Mouse (Mus musculus): Measurements from ENCODE around the gene Fam13c. TPM values are rescaled to one million over a fixed set of nuclear protein-coding genes. Genes with fewer than 3 reads are reported as not detected.

Fam13c gene
- polyA plus RNA-seq, 1 experiment from 2014 or later, result 21.4 TPM

- peaks cover 3% of the 10 kb centered on the region; the same call in 1 of the 2 replicates for H3K36me3 ChIP-seq
- no peak for ATAC-seq (ENCODE audit: low FRiP score)
- no peak overlapping the region for H3K4me2 ChIP-seq
- peaks cover 16% of the 10 kb centered on the region for H3K4me1 ChIP-seq
- no peaks in the 10 kb centered on the region for H3K27me3 ChIP-seq (replicated peaks)
- no peak overlapping the region for H3K27ac ChIP-seq (replicated peaks)
- H3K9me3 ChIP-seq (replicated peaks), result no peaks in the 10 kb centered on the region
- H3K4me3 ChIP-seq (replicated peaks), result no peak overlapping the region
- WGBS, result 93% methylated on average over 15 of the region's 15 CpGs
- no peak overlapping the region for H3K9ac ChIP-seq (replicated peaks)
These were observed 64.6 kb downstream of the Fam13c start for GRCm38 (mm10) chr10:70504871-70505270.

DNA sequence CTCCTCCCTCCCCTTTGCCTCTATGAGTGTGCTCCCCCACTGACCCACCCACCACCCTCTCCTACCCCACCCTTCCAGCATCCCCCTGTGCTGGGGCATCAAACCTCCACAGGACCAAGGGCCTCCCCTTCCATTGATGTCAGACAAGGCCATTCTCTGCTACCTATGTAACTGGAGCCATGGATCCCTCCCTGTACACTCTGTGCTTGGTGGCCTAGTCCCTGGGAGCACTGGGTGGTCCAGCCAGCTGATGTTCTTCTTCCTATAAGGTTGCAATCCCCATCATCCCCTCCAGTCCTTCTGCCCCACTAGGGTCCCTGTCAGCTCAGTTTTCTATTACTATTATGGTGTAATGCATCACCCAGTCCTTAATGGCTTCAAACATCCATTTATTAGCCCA is 65.1 kb downstream of the Fam13c start:
- H3K27ac ChIP-seq (replicated peaks), result peak overlapping the region; percentile 20; the same call in 1 of the 2 replicates
- H3K36me3 ChIP-seq, result peaks cover 3% of the 10 kb centered on the region; the same call in 1 of the 2 replicates
- H3K9ac ChIP-seq (replicated peaks), result no peak overlapping the region
- peaks cover 16% of the 10 kb centered on the region for H3K4me1 ChIP-seq
- ATAC-seq (ENCODE audit: low FRiP score), result no peak
- H3K4me2 ChIP-seq, result no peak overlapping the region
- H3K9me3 ChIP-seq (replicated peaks), result no peaks in the 10 kb centered on the region
- H3K27me3 ChIP-seq (replicated peaks), result no peaks in the 10 kb centered on the region
- H3K4me3 ChIP-seq (replicated peaks), result no peak overlapping the region

GRCm38 (mm10) chr10:70505842-70506241 is 65.6 kb downstream of the Fam13c start:
- Histone ChIP-seq H3K4me3 (replicated peaks) (no peak overlapping the region), H3K36me3 (peaks cover 3% of the 10 kb centered on the region; the same call in 1 of the 2 replicates), H3K4me2 (no peak overlapping the region), H3K27me3 (replicated peaks) (no peaks in the 10 kb centered on the region), H3K27ac (replicated peaks) (peak overlapping the region; percentile 20), H3K4me1 (peaks cover 16% of the 10 kb centered on the region), H3K9me3 (replicated peaks) (no peaks in the 10 kb centered on the region), H3K9ac (replicated peaks) (no peak overlapping the region)
- WGBS, result 40% methylated on average over 5 of the region's 5 CpGs
- ATAC-seq (ENCODE audit: low FRiP score), result no peak

GRCm38 (mm10) chr10:70506499-70507168 is 66.4 kb downstream of the Fam13c start:
- no peaks in the 10 kb centered on the region for H3K9me3 ChIP-seq (replicated peaks)
- no peak overlapping the region for H3K27ac ChIP-seq (replicated peaks)
- 59% methylated on average over 15 of the region's 15 CpGs for WGBS
- H3K9ac ChIP-seq (replicated peaks), result no peak overlapping the region
- peaks cover 3% of the 10 kb centered on the region; the same call in 1 of the 2 replicates for H3K36me3 ChIP-seq
- peaks cover 16% of the 10 kb centered on the region for H3K4me1 ChIP-seq
- H3K4me2 ChIP-seq, result no peak overlapping the region
- no peak for ATAC-seq (ENCODE audit: low FRiP score)
- no peaks in the 10 kb centered on the region for H3K27me3 ChIP-seq (replicated peaks)
- H3K4me3 ChIP-seq (replicated peaks), result no peak overlapping the region

DNA sequence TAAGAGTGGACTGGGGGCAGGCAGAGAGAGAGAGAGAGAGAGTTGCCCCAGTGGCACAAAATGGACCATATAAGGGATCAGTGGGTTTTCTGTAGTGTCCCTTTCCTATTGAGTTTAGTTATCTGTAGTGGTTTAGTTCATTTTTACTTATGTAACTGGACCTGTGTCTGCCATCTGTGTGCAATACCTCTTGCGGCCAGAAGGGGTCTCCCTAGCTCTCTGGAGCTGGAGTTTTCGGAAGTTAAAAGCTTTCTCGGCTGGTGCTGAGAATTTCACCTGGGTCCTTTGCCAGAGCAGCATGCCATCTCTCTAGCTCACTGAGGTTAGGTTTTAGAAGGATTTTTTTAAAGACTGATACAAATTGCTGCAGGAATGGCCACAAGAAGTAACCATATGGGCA is 67.6 kb downstream of the Fam13c start:
- Histone ChIP-seq H3K27ac (replicated peaks) (no peak overlapping the region), H3K4me2 (no peak overlapping the region), H3K9me3 (replicated peaks) (no peaks in the 10 kb centered on the region), H3K27me3 (replicated peaks) (no peaks in the 10 kb centered on the region), H3K4me3 (replicated peaks) (no peak overlapping the region), H3K9ac (replicated peaks) (no peak overlapping the region), H3K36me3 (no peaks in the 10 kb centered on the region), H3K4me1 (peaks cover 16% of the 10 kb centered on the region)
- 92% methylated on average over 3 of the region's 3 CpGs for WGBS
- no peak for ATAC-seq (ENCODE audit: low FRiP score)

DNA sequence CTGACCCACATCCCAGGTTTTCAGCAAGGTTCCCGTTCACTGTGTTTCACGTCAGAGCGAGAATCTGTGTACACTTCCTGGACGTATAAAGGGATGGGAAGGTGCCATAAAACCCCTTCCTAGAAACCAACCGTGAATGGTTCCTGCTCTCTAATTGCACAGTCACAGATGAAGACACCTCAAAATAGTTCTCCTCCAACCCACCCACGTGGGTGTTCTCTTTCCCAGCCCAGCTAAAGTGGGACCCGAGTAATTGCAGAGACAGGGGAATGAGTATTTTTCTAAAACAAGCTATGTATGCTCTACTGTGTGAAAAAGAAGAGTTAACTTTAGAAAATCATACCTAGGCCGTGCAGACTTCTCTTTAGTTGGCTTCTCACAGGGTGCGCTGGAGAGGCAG is 74.6 kb downstream of the Fam13c start:
- no peak overlapping the region for H3K9ac ChIP-seq (replicated peaks)
- H3K4me3 ChIP-seq (replicated peaks), result no peak overlapping the region
- 74% methylated on average over 9 of the region's 9 CpGs for WGBS
- no peaks in the 10 kb centered on the region for H3K9me3 ChIP-seq (replicated peaks)
- ATAC-seq (ENCODE audit: low FRiP score), result no peak
- no peaks in the 10 kb centered on the region for H3K36me3 ChIP-seq
- H3K27me3 ChIP-seq (replicated peaks), result no peaks in the 10 kb centered on the region
- no peak overlapping the region for H3K4me2 ChIP-seq
- no peak overlapping the region for H3K27ac ChIP-seq (replicated peaks)
- H3K4me1 ChIP-seq, result peaks cover 10% of the 10 kb centered on the region

- Histone ChIP-seq H3K4me1 (peaks cover 28% of the 10 kb centered on the region), H3K27me3 (replicated peaks) (no peaks in the 10 kb centered on the region), H3K9me3 (replicated peaks) (no peaks in the 10 kb centered on the region), H3K4me2 (no peak overlapping the region), H3K27ac (replicated peaks) (no peak overlapping the region), H3K4me3 (replicated peaks) (no peak overlapping the region), H3K9ac (replicated peaks) (no peak overlapping the region), H3K36me3 (no peaks in the 10 kb centered on the region)
- WGBS, result 95% methylated on average over 8 of the region's 8 CpGs
- no peak for ATAC-seq (ENCODE audit: low FRiP score)
These were observed 76.4 kb downstream of the Fam13c start for GRCm38 (mm10) chr10:70516661-70517060.

DNA sequence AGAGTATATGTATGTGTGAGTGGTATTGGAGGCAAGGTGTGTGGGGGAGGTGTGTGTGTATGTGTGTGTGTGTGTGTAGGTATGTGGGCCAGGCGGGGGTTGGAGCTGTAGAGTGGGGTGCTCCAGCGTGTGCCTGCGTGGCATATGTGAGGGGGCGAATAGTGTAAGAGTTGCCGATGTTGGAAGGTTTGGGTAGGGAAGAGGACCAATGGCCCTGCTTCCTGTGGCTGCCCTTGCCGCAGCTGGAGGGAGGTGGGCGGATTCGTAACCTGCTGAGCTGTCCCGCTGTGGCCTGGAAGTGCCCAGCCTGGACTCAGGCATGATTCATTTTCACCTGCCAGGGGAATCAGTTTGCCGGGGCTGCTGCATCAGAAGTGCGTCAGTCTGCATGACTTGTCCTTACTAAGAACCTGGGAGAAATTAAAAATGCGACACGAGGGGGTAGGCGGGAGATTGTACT is 79.4 kb downstream of the Fam13c start:
- ATAC-seq (ENCODE audit: low FRiP score), result peak; percentile 38; the same call in 1 of the 2 replicates
- Histone ChIP-seq H3K27ac (replicated peaks) (peak overlapping the region; percentile 80), H3K36me3 (no peaks in the 10 kb centered on the region; the same call in 1 of the 2 replicates), H3K9me3 (replicated peaks) (no peaks in the 10 kb centered on the region), H3K4me1 (peaks cover 32% of the 10 kb centered on the region), H3K4me2 (peak overlapping the region; percentile 90), H3K9ac (replicated peaks) (peak overlapping the region; percentile 59), H3K27me3 (replicated peaks) (no peaks in the 10 kb centered on the region), H3K4me3 (replicated peaks) (peak overlapping the region; percentile 47)
- 10% methylated on average over 14 of the region's 14 CpGs for WGBS

DNA sequence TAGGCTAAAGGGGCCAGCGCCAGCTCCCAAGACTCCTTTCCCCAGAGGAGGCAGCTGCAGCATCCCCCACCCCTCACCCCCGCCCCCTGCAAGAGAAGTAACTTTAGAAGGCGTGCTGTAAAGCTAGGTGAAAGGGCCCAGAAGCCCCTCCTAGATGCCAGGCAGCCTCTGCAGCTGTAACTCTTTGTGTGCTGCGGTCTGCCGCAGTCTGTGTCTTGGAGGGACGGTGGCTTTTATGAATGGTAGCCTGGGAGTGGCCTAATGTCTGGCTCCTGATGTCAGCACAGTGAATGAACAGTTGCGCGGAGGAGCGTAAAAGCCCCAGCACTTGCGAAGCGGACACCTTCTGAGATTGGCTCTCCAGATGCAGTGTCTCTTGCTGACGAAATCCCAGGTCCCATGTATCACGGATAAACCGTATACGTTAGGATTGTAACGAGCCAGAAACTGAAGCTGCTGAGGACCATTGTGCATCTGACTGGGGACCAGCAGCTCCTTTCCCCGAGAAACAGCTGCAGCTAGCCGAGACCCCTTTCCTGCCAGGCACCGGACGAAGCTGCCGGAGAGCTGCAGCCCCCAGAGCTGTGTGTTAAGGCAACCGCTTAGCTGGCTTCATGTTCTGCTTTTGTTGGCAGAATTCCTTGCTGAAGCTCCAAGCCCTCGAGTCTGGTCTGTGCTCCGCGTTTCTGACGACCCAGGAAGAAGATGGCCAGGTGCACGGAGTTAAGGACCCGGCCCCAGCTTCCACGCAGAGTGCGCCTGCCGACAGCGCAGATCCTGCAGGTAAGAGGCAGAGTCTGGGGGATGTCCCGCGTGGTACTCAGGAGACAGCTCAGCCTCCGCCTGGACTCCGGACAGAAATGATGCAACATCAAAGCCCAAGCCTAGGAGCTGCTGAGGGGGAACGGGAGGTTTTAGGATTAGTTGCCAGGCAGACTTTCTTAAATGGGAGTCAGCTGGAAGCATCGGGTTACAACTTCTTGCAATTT is 80.2 kb downstream of the Fam13c start:
- peak overlapping the region; percentile 80 for H3K27ac ChIP-seq (replicated peaks)
- H3K27me3 ChIP-seq (replicated peaks), result no peaks in the 10 kb centered on the region
- peaks cover 1% of the 10 kb centered on the region for H3K36me3 ChIP-seq
- no peaks in the 10 kb centered on the region; the same call in 1 of the 2 replicates for H3K9me3 ChIP-seq (replicated peaks)
- peak overlapping the region; percentile 90 for H3K4me2 ChIP-seq
- H3K4me1 ChIP-seq, result peaks cover 32% of the 10 kb centered on the region
- under 1% methylated on average over 38 of the region's 38 CpGs for WGBS
- ATAC-seq (ENCODE audit: low FRiP score), result peak; percentile 85
- H3K4me3 ChIP-seq (replicated peaks), result peak overlapping the region; percentile 47
- peak overlapping the region; percentile 59 for H3K9ac ChIP-seq (replicated peaks)

DNA sequence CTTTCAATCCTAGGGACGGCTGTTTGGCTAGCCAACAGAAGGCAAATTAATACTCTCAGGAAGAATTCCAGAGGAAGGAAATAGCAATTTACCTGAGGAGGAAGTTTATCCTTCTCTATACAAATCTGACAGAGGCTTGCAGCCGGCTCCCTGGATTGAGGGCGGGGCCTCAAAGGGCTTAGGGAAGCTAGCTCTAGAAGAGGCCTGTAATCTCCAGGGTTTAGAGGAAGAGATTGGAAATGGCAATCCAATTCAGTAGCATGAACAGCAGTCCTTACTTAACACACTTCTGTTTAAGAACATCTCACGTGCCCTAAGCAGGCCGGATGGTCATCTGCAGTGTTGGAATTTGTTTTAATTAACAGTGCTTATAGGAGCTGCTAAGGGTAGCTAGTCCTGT is 81.1 kb downstream of the Fam13c start:
- Histone ChIP-seq H3K27me3 (replicated peaks) (no peaks in the 10 kb centered on the region), H3K4me3 (replicated peaks) (peak overlapping the region; percentile 47; the same call in 1 of the 2 replicates), H3K27ac (replicated peaks) (no peak overlapping the region; the same call in 1 of the 2 replicates), H3K9ac (replicated peaks) (no peak overlapping the region), H3K36me3 (peaks cover 5% of the 10 kb centered on the region), H3K9me3 (replicated peaks) (no peaks in the 10 kb centered on the region; the same call in 1 of the 2 replicates), H3K4me1 (peaks cover 32% of the 10 kb centered on the region), H3K4me2 (peak overlapping the region; percentile 90)
- ATAC-seq (ENCODE audit: low FRiP score), result no peak
- 25% methylated on average over 5 of the region's 5 CpGs for WGBS

DNA sequence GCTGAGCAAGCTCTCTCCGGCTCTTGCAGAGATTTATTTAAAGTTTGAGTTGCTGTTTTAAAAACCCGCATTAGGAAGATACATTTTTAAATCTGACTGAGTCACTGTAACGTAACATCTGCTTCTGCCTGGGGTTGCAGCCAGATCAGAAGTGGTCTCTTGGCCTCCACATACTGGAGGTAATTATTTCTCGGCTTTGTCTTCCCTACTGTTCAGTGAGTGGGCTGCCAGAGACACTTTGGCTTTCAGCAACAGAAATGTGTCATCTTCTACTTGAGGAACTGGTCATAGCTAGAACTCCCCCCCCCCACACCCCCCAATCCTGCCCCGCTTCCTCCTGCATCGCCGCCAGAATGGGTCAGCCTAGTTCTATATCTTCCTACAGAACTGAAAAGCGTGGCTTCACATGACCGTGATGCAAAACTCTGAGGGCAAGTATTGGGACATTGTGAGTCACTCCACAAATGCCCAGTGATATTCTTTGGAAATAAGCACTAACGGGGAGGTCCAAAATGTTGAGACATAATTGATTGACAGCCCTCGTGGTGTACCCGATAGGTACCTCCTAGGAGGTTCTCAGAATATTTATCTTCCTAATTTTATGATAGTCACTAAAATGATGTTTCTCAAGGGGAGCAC is 90.0 kb downstream of the Fam13c start:
- H3K4me3 ChIP-seq (replicated peaks), result no peak overlapping the region
- no peaks in the 10 kb centered on the region; the same call in 1 of the 2 replicates for H3K9me3 ChIP-seq (replicated peaks)
- H3K27ac ChIP-seq (replicated peaks), result no peak overlapping the region
- no peak overlapping the region for H3K9ac ChIP-seq (replicated peaks)
- 89% methylated on average over 12 of the region's 12 CpGs for WGBS
- H3K4me1 ChIP-seq, result 0 out of 2 replicates have a peak, but pooled peaks cover 4% of the 10 kb centered on the region
- no peak for ATAC-seq (ENCODE audit: low FRiP score)
- H3K27me3 ChIP-seq (replicated peaks), result no peaks in the 10 kb centered on the region
- H3K36me3 ChIP-seq, result peaks cover 13% of the 10 kb centered on the region
- no peak overlapping the region for H3K4me2 ChIP-seq

Measured in neural tube, embryonic 15.5 days (tissue).